Mouse (Mus musculus) E14TG2a.4 (cell line): ENCODE results near the gene Poglut1.

Experiments used
- CTCF ChIP-seq: conservative IDR thresholded peaks from 2 replicates; pipeline ENCODE4 v1.5.1; 2014; ENCODE audit warnings: low read length
- POU5F1 ChIP-seq: IDR thresholded peaks from 2 replicates; pipeline ENCODE4 v1.6.1; 2014; ENCODE audit warnings: low read length, borderline replicate concordance

DNA sequence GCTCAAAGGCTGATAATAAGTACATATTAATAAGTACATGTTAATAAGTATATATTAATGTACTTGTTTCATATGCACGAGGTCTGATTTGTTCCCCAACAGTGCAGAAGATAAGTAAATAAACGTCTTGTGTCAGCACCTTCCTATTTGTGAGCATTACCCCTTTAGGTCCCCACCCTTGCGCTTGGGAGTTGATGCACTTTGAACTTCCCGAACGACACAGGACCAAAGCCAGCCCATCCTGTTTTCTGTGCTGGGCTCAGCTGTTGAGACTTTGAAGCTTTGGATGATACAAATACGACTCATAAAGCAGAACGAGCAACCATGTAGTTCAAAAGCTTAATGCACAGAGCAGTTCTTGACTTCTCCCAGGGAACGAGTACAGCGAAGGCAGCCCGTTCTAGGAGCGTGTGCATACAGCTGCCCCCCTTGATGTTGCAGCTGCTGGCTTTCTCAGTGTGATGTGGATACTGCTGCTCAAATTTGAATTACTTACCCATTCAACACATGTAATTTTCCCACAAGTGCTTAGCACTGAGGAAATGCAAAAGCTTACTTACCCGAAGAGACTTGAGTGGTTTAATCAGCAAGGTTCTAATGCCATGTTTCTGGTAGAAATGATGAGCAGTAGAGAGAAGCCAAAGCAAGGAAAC, 42.1 kb upstream of the Poglut1 start:
- TF ChIP-seq CTCF = no peak
- TF ChIP-seq POU5F1 = no peak
